Mouse (Mus musculus): ENCODE data around the gene Usp7. TPM values are rescaled to one million over a fixed set of nuclear protein-coding genes. Genes with fewer than 3 reads are reported as not detected.
A peak's percentile ranks its signal among the peaks of the same experiment; 100 is the strongest.

Gene Usp7
- total RNA-seq, 2 experiments from 2014 or later = 73.7 to 79.0 TPM

- DNase-seq = no peak
- intact Hi-C loops (cut with DNase I) = no loop called here
Measured at GRCm38 (mm10) chr16:8658349-8658748, 133.8 kb downstream of the Usp7 start.

GRCm38 (mm10) chr16:8656256-8656655 lies 135.9 kb downstream of the Usp7 start:
- no peak for DNase-seq
- intact Hi-C loops (cut with DNase I) = no loop called here

GRCm38 (mm10) chr16:8655599-8655998 lies 136.5 kb downstream of the Usp7 start:
- no peak for DNase-seq
- intact Hi-C loops (cut with DNase I) = no loop called here

GRCm38 (mm10) chr16:8655108-8655507 lies 137.0 kb downstream of the Usp7 start:
- intact Hi-C loops (cut with DNase I) = no loop called here
- DNase-seq = no peak

GRCm38 (mm10) chr16:8650007-8650406 lies 142.1 kb downstream of the Usp7 start:
- no peak for DNase-seq
- intact Hi-C loops (cut with DNase I) = no loop called here

- intact Hi-C loops (cut with DNase I) = loop anchor here (2.0 kb wide), 1 partner anchor 27 kb away; the partner anchor contains the start of gene Carhsp1
- no peak for DNase-seq
Measured at GRCm38 (mm10) chr16:8645546-8645945, 146.6 kb downstream of the Usp7 start.

GRCm38 (mm10) chr16:8643855-8644254 lies 148.3 kb downstream of the Usp7 start:
- intact Hi-C loops (cut with DNase I) = loop anchor here (2.0 to 5.0 kb wide), 3 partner anchors 29 to 149 kb away; partner anchors contain the start of gene Carhsp1
- peak; percentile 62 to 72 for DNase-seq

Other genes starting within 250 kb of the Usp7 start
- gene Pmm2, start 154.6 kb downstream of the Usp7 start, total RNA-seq (2021) = 10 to 100 TPM; 36.7 to 38.8 TPM
- gene Tmem186, start 154.6 kb downstream of the Usp7 start, total RNA-seq (2021) = 10 to 100 TPM; 14.2 to 15.2 TPM
- 10 to 100 TPM; 37.9 to 40.1 TPM for gene Carhsp1, start 120.2 kb downstream of the Usp7 start, total RNA-seq (2021)
- gene Gm5767, start 111.5 kb downstream of the Usp7 start, total RNA-seq (2021) = not detected
- gene 1810013L24Rik, start 37.8 kb upstream of the Usp7 start, total RNA-seq (2021) = 100 to 1,000 TPM; 118 TPM